Mouse (Mus musculus) brain, adult 2 months (tissue): ENCODE data around the gene Ptprg.
"Not testable (repeated sequence)": the region's sequence is repeated elsewhere in the genome, so short reads cannot be mapped to it uniquely, and the experiment has no call there.

Source experiments
- DNase-seq: peaks from one replicate; pipeline ENCODE4 v3.0.0; 2011; ENCODE audit warnings: low read depth, low spot score

Ptprg gene

DNA sequence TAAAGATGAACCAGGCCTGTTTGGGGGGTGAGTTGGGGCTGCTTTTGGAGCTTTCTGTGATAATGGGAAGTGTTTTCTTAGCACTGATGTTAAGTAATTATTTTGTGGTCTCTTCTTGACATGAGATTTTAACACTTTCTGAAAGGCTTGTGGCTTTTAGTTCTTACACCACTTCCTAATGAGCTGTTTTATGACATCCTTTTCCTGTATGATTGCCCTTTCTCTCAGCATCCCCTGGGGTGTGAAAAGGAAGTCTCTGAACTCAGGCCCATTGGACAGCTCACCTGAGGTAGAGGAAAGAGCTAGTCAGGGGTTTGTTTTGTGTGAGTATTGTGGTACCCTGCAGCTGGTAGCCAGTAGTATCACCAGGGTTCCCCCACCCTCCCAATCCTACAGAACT lies 179.0 kb downstream of the Ptprg start:
- DNase-seq: no peak

GRCm38 (mm10) chr14:11743726-11744125 lies 190.4 kb downstream of the Ptprg start:
- DNase-seq: no peak

DNA sequence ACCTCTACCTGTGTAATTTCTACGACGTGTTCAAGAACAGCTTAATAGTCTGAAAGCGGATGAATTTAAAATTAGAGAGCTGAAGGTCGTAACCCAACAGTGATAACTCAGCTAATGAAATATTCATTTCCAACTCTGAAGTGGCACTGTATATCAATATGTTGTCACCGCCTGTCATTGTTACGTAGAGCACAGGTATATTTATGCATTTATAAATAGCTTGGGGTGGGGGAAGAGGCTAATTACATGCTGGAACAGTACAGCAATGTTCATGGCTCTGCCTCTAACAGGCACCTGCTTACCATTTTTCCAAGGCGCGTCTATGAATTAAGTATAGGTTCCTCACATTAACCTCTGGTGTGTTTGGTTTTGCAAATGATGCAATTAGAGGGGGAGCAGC lies 199.3 kb downstream of the Ptprg start:
- DNase-seq: no peak

DNA sequence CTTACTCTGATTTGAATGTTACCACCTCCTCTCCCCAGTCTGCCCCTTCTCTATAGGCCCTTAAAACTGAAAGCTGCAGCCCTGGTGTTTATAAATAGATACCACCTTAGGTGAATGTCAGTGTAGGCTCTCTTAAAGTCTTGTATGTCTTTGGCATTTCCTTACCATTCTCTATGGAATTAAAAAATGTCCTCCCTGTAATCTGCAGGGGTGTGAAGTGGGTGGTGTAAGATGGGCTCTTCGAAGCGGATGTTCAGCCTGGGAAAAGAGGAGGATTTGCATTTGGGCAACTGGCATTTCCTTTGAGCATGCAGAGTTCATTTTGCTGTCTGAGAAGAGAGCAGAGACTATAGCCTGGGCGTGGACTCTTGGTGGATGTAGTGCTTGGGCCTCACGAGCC lies 201.3 kb downstream of the Ptprg start:
- peak; percentile 68 for DNase-seq

- no peak for DNase-seq
Observed at GRCm38 (mm10) chr14:11758185-11758584, 204.9 kb downstream of the Ptprg start.

- no peak for DNase-seq
Observed at GRCm38 (mm10) chr14:11759356-11759755, 206.0 kb downstream of the Ptprg start.

GRCm38 (mm10) chr14:11762995-11763394 lies 209.7 kb downstream of the Ptprg start:
- DNase-seq: no peak

GRCm38 (mm10) chr14:11772736-11773135 lies 219.4 kb downstream of the Ptprg start:
- no peak for DNase-seq

GRCm38 (mm10) chr14:11774476-11775037 lies 221.2 kb downstream of the Ptprg start:
- DNase-seq: peak; percentile 39

GRCm38 (mm10) chr14:11775204-11775603 lies 221.9 kb downstream of the Ptprg start:
- DNase-seq: peak; percentile 72

DNA sequence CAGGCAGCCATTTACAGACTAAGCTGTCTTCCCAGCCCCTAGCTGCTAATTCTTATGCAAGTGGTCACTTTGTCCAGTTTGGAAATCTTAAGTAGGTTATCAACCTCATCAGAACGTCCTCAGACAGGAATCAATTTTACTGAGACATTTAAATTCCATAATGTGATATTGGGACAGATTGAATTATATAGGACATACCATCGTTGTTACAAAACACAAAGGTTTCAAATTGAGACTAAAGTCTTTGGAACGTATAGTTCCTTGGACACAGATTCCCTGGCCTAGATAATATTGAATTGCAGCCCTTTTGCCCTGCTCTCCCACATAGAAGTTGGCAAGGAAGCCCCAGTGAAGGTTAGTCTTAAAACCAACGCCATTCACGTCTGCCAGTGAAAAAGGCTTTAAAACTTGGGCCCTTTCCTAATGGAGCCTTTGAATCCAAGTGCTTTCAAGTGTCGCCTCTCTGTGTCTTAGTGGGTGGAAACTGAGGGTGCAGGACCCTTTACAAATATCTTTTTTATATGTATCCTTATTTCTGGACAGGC lies 222.7 kb downstream of the Ptprg start:
- no peak for DNase-seq

DNA sequence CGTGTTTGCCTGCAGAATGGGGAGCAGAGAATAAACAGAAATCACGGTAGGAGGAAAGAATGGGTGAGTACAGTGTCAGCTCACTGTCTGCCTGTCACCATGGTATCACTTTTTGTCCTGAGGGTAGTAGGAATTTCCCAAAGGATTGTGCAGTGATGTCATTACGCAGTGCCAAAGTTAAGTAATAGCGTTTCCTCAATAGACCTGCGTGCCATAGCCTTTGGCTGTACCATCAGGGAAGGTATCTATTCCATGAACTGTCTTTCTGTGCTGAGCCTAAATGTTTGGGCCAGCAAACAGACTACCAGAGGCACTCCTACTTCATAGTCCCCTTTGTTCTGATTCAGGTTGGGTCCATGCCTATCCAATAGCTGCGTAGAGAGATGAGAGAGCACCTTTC lies 223.2 kb downstream of the Ptprg start:
- DNase-seq: no peak

DNA sequence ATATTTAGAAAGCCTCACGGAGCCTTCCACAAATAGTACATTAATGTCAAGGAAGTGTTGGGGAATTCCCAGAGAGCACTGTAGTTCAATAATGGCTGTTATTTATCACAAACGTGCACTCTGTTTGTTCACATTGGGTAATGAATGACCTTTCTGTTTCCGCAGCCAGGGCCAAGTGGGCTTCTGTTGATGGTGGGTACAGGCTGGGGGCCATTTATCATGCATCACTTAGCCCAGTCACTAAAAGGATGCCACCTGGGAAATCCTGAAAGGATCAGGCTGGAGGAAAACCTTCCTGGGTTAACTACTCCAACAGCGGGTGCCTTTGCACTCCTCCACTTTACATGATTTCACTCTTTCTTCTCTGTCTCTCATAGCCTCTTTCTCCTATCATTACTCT lies 237.9 kb downstream of the Ptprg start:
- no peak for DNase-seq

GRCm38 (mm10) chr14:11793847-11794246 lies 240.5 kb downstream of the Ptprg start:
- peak; percentile 49 for DNase-seq

DNA sequence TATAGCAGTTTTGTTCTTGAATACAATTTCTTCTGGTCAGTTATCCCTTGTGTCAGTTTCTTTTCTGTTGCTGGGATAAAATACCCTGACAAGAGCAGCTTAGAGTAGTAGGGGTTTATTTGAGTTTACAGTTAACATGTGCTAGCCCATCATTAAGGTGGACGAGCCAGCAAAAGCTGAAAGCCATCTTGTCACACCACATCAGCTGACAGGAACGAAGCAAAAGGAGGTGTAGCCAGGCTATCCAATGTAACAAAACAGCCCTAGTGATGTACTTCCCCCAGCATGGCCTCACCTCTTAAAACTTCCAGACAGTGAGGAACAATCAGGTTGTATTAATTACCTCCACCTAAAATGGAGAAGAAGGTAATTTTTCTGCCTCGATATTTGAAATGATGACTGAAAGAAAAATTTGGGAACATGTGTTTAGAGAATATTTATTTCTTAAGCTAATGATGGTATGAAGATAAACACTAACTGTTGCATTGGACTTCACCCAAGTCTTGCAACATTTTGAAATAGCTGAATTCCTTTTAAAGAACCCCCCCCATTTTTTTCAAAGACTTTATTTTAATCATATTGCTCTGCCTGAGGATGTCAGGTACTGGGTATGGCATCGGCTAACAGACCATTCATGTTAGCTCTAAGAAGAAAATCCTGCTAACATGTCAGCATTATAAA lies 249.2 kb downstream of the Ptprg start:
- no peak for DNase-seq

DNA sequence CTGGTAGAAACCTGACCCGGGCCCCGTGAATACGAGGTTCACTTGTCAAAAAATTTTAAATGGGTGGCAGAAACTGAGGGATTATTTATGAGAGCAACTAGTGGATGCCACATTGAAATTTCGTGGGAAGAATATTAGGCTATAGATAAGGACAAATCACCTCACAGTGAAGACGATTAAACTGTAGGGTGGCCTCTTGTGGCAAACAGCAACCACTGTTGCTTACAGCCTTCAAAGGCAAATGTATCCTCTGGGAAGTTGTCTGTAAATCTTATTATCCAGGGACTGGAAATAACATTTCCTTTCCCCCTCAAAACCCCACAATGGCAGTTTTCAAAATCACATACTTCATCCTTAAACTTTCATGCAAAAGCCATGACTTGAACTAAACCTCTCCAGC lies 253.3 kb downstream of the Ptprg start:
- DNase-seq: peak; percentile 35

GRCm38 (mm10) chr14:11807465-11807864 lies 254.1 kb downstream of the Ptprg start:
- no peak for DNase-seq

- peak; percentile 88 for DNase-seq
Observed at GRCm38 (mm10) chr14:11811142-11811761, 257.9 kb downstream of the Ptprg start.

GRCm38 (mm10) chr14:11812291-11812690 lies 259.0 kb downstream of the Ptprg start:
- DNase-seq: no peak

GRCm38 (mm10) chr14:11814811-11815210 lies 261.5 kb downstream of the Ptprg start:
- not testable (repeated sequence) for DNase-seq

GRCm38 (mm10) chr14:11817236-11817635 lies 263.9 kb downstream of the Ptprg start:
- DNase-seq: no peak

DNA sequence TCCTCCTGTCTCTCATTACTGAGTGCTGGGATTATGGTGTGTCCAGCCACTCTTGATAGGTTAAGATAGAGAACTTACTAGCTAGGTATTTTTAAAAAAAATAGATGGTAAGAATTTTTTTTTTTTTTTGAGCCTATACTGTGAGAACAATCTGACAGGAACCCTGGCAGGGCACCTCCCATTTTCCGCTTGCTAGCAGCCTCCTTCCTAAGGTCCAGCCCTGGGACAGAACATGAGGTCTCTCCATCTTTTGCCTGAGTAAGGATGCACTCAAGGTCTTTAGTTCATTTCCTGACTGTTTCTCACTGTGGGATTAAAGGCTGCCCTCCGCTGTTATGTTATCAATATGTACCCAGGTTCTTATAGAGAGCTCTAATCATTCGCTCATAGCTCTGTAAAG lies 264.7 kb downstream of the Ptprg start:
- no peak for DNase-seq

DNA sequence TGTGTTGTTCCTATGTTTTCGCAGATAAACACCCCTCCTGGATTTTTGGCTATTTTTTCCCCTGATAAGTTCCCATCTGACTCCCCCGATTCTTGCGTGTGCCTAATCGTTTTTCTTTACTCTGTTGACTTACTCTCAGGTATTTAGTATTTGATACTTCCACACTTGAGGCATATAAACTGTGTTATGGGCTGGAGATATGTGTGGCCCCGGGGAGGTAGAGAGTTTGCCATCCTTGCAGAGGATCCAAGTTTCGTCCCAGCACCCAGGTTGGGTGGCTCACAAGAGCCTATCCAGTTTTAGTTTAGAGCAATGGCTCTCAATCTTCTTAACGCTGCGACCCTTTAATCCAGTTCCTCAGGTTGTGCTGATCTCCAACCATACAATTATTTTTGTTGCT lies 265.4 kb downstream of the Ptprg start:
- DNase-seq: no peak
